Mouse (Mus musculus): ENCODE data around the gene Cpeb4.

DNA sequence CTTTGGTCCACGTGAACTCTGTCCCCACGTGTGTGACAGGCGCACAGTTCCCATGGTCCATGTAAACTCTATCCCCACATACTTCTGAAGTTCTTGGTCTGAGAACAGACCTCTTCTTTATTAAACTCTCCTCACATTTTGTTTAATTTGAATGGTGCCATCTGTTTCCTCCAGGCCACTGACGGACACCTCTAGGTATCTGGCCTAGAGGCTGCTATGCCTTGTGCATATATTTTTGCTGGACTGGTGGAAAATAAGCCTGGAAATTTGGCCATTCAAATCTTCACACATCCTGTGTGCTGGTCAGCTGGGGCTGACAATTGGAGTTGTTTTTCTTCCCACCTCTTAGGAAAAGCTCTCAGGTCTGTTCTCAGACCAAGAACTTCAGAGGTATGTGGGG is 23.3 kb upstream of the Cpeb4 start:
- TF ChIP-seq ZMIZ1 (IDR thresholded peaks at IDR 0.05; ENCODE audit: low read depth, low read length) (no peak), POLR2AphosphoS2 (IDR thresholded peaks at IDR 0.05; ENCODE audit: low read depth, low read length) (no peak), SMC3 (IDR thresholded peaks at IDR 0.05; ENCODE audit: low read depth, low read length) (no peak), RAD21 (IDR thresholded peaks at IDR 0.05; ENCODE audit: low read depth, low read length) (no peak), ELF1 (IDR thresholded peaks at IDR 0.05; ENCODE audit: low read depth, low read length) (no peak), ZC3H11A (IDR thresholded peaks at IDR 0.05; ENCODE audit: low read depth, low read length) (no peak), E2F4 (IDR thresholded peaks at IDR 0.05; ENCODE audit: insufficient replicate concordance, low read depth, low read length) (no peak), CTCF (conservative IDR thresholded peaks at IDR 0.05 in 1 of 2, IDR thresholded peaks at IDR 0.05 in 1 of 2; ENCODE audit: low read depth in 2 of 2, low read length in 2 of 2) (no peak), MAFK (IDR thresholded peaks at IDR 0.05; ENCODE audit: insufficient replicate concordance, low read length) (no peak), POLR2A (IDR thresholded peaks at IDR 0.05; ENCODE audit: low read depth, low read length) (no peak), USF2 (conservative IDR thresholded peaks at IDR 0.05; ENCODE audit: low read depth, low read length) (no peak)
